Mouse (Mus musculus) midbrain, embryonic 10.5 days (tissue): ENCODE results near the gene Plxnd1. TPM values are rescaled to one million over a fixed set of nuclear protein-coding genes. Genes with fewer than 3 reads are reported as not detected.

Experiments
- DNase-seq: peaks from one replicate; pipeline ENCODE4 v3.0.0-alpha.2; 2017; ENCODE audit warnings: low spot score
- H3K27ac ChIP-seq: fragments of 300-500 bp; sonication (generic); replicated peaks from 2 replicates; pipeline ENCODE4 v1.5.1; 2016; ENCODE audit warnings: mild to moderate bottlenecking
- H3K27me3 ChIP-seq: fragments of 300-500 bp; sonication (generic); 2 replicates; pipeline ENCODE4 v1.6.1; 2016; ENCODE audit warnings: low read depth, mild to moderate bottlenecking; ENCODE audit not compliant: poor library complexity, severe bottlenecking
- H3K36me3 ChIP-seq: fragments of 300-500 bp; sonication (generic); 2 replicates; pipeline ENCODE4 v1.6.1; 2016; ENCODE audit warnings: mild to moderate bottlenecking, moderate library complexity
- H3K4me1 ChIP-seq: fragments of 300-500 bp; sonication (generic); 2 replicates; pipeline ENCODE4 v1.6.1; 2016
- H3K4me3 ChIP-seq: fragments of 300-500 bp; sonication (generic); 2 replicates; pipeline ENCODE4 v1.5.1; 2016; ENCODE audit warnings: mild to moderate bottlenecking, moderate library complexity
- H3K9me3 ChIP-seq: fragments of 300-500 bp; sonication (generic); replicated peaks from 2 replicates; pipeline ENCODE4 v1.6.1; 2016; ENCODE audit warnings: mild to moderate bottlenecking
- whole genome bisulfite sequencing: fragments of 180-500 bp; shearing (Covaris S2); methylation state at CpG from one replicate; pipeline ENCODE4 v1.1.7; 2016; 5-methylcytosine and 5-hydroxymethylcytosine counted together
- polyA plus RNA-seq: library from polyadenylated mRNA; unstranded; fragments of >200 nt; fragmentation: Nextera tagmentation; extraction: Ambion mirVana; gene quantifications from 2 replicates; pipeline ENCODE4 v1.2.1, GENCODE M21; 2016

Gene Plxnd1
- polyA plus RNA-seq, 1 experiment from 2014 or later = 18.9 TPM

GRCm38 (mm10) chr6:115916611-115917010 lies 78.2 kb downstream of the Plxnd1 start:
- Histone ChIP-seq H3K9me3 (no peaks in the 10 kb centered on the region), H3K4me1 (no peaks in the 10 kb centered on the region), H3K4me3 (no peak overlapping the region), H3K27ac (no peak overlapping the region), H3K27me3 (no peaks in the 10 kb centered on the region), H3K36me3 (peaks cover 25% of the 10 kb centered on the region)
- WGBS = 94% methylated on average over 5 of the region's 5 CpGs
- DNase-seq = no peak

- Histone ChIP-seq H3K4me3 (no peak overlapping the region), H3K27me3 (no peaks in the 10 kb centered on the region), H3K36me3 (peaks cover 25% of the 10 kb centered on the region), H3K9me3 (no peaks in the 10 kb centered on the region), H3K27ac (no peak overlapping the region), H3K4me1 (no peaks in the 10 kb centered on the region)
- no peak for DNase-seq
- WGBS = 89% methylated on average over 17 of the region's 17 CpGs
Measured at GRCm38 (mm10) chr6:115915601-115916445, 79.0 kb downstream of the Plxnd1 start.

- 92% methylated on average over 15 of the region's 15 CpGs for WGBS
- Histone ChIP-seq H3K27me3 (no peaks in the 10 kb centered on the region), H3K4me3 (no peak overlapping the region), H3K9me3 (no peaks in the 10 kb centered on the region), H3K36me3 (peaks cover 30% of the 10 kb centered on the region), H3K4me1 (peaks cover 4% of the 10 kb centered on the region), H3K27ac (no peak overlapping the region)
- no peak for DNase-seq
Measured at GRCm38 (mm10) chr6:115914511-115915202, 80.1 kb downstream of the Plxnd1 start.

- WGBS = 89% methylated on average over 10 of the region's 10 CpGs
- Histone ChIP-seq H3K4me3 (no peak overlapping the region), H3K9me3 (no peaks in the 10 kb centered on the region), H3K27me3 (no peaks in the 10 kb centered on the region), H3K27ac (no peak overlapping the region), H3K36me3 (peaks cover 28% of the 10 kb centered on the region), H3K4me1 (peaks cover 15% of the 10 kb centered on the region)
- no peak for DNase-seq
Measured at GRCm38 (mm10) chr6:115913482-115913881, 81.3 kb downstream of the Plxnd1 start.

- 87% methylated on average over 6 of the region's 6 CpGs for WGBS
- DNase-seq = no peak
- no peaks in the 10 kb centered on the region for H3K27me3 ChIP-seq
- no peak overlapping the region for H3K27ac ChIP-seq
- H3K36me3 ChIP-seq = peaks cover 27% of the 10 kb centered on the region
- H3K9me3 ChIP-seq = no peaks in the 10 kb centered on the region
- H3K4me1 ChIP-seq = peaks cover 20% of the 10 kb centered on the region
- no peak overlapping the region for H3K4me3 ChIP-seq
Measured at GRCm38 (mm10) chr6:115911763-115912162, 83.0 kb downstream of the Plxnd1 start.

GRCm38 (mm10) chr6:115909940-115910339 lies 84.9 kb downstream of the Plxnd1 start:
- Histone ChIP-seq H3K36me3 (peaks cover 39% of the 10 kb centered on the region), H3K4me3 (no peak overlapping the region), H3K9me3 (no peaks in the 10 kb centered on the region), H3K4me1 (peaks cover 20% of the 10 kb centered on the region), H3K27me3 (no peaks in the 10 kb centered on the region), H3K27ac (no peak overlapping the region)
- DNase-seq = no peak
- WGBS = 66% methylated on average over 8 of the region's 8 CpGs

- DNase-seq = no peak
- Histone ChIP-seq H3K27ac (no peak overlapping the region), H3K4me1 (peaks cover 20% of the 10 kb centered on the region), H3K36me3 (peaks cover 40% of the 10 kb centered on the region), H3K27me3 (no peaks in the 10 kb centered on the region), H3K4me3 (no peak overlapping the region), H3K9me3 (no peaks in the 10 kb centered on the region)
- 61% methylated on average over 3 of the region's 3 CpGs for WGBS
Measured at GRCm38 (mm10) chr6:115909052-115909451, 85.8 kb downstream of the Plxnd1 start.

GRCm38 (mm10) chr6:115908421-115908982 lies 86.3 kb downstream of the Plxnd1 start:
- DNase-seq = no peak
- 46% methylated on average over 6 of the region's 6 CpGs for WGBS
- Histone ChIP-seq H3K4me3 (no peak overlapping the region), H3K27me3 (no peaks in the 10 kb centered on the region), H3K9me3 (no peaks in the 10 kb centered on the region), H3K27ac (peak overlapping the region; percentile 13; the same call in 1 of the 2 replicates), H3K4me1 (peaks cover 20% of the 10 kb centered on the region), H3K36me3 (peaks cover 39% of the 10 kb centered on the region)

GRCm38 (mm10) chr6:115906871-115907270 lies 87.9 kb downstream of the Plxnd1 start:
- Histone ChIP-seq H3K36me3 (peaks cover 45% of the 10 kb centered on the region), H3K27ac (no peak overlapping the region), H3K4me3 (no peak overlapping the region), H3K27me3 (no peaks in the 10 kb centered on the region), H3K9me3 (no peaks in the 10 kb centered on the region), H3K4me1 (peaks cover 20% of the 10 kb centered on the region)
- no peak for DNase-seq
- WGBS = 93% methylated on average over 2 of the region's 2 CpGs

- WGBS = 79% methylated on average over 1 of the region's 1 CpGs
- H3K4me1 ChIP-seq = peaks cover 24% of the 10 kb centered on the region
- peaks cover 45% of the 10 kb centered on the region for H3K36me3 ChIP-seq
- no peaks in the 10 kb centered on the region for H3K9me3 ChIP-seq
- H3K4me3 ChIP-seq = no peak overlapping the region
- no peaks in the 10 kb centered on the region for H3K27me3 ChIP-seq
- no peak for DNase-seq
- H3K27ac ChIP-seq = no peak overlapping the region
Measured at GRCm38 (mm10) chr6:115906455-115906854, 88.3 kb downstream of the Plxnd1 start.

- WGBS = 90% methylated on average over 6 of the region's 6 CpGs
- Histone ChIP-seq H3K9me3 (no peaks in the 10 kb centered on the region), H3K4me1 (peaks cover 27% of the 10 kb centered on the region), H3K36me3 (peaks cover 45% of the 10 kb centered on the region), H3K27me3 (no peaks in the 10 kb centered on the region), H3K4me3 (no peak overlapping the region), H3K27ac (no peak overlapping the region)
- DNase-seq = no peak
Measured at GRCm38 (mm10) chr6:115905568-115905967, 89.2 kb downstream of the Plxnd1 start.
